Mouse (Mus musculus) E14TG2a.4 (cell line): Measurements from ENCODE around the gene 1810030O07Rik.
"Not testable (repeated sequence)": the region's sequence is repeated elsewhere in the genome, so short reads cannot be mapped to it uniquely, and the experiment has no call there.

Experiments
- H3K27me3 ChIP-seq: 2 replicates; pipeline ENCODE4 v1.6.1; 2014; ENCODE audit warnings: low read length, control low read depth; ENCODE audit not compliant: insufficient read depth
- H3K36me3 ChIP-seq: 2 replicates; pipeline ENCODE4 v1.6.1; 2014; ENCODE audit warnings: low read length, control low read depth; ENCODE audit not compliant: insufficient read depth
- H3K4me1 ChIP-seq: replicated peaks from 2 replicates; pipeline ENCODE4 v1.6.1; 2014; ENCODE audit warnings: low read depth, low read length, control low read depth
- H3K4me3 ChIP-seq: replicated peaks from 2 replicates; pipeline ENCODE4 v1.5.1; 2014; ENCODE audit warnings: mild to moderate bottlenecking, low read length
- H3K9me3 ChIP-seq: 2 replicates; pipeline ENCODE4 v1.6.1; 2014; ENCODE audit warnings: low read length, control low read depth
- CTCF ChIP-seq: conservative IDR thresholded peaks from 2 replicates; pipeline ENCODE4 v1.5.1; 2014; ENCODE audit warnings: low read length
- NANOG ChIP-seq: IDR thresholded peaks from 2 replicates; pipeline ENCODE4 v1.6.1; 2014; ENCODE audit warnings: borderline replicate concordance, low read length, mixed read lengths
- POU5F1 ChIP-seq: IDR thresholded peaks from 2 replicates; pipeline ENCODE4 v1.6.1; 2014; ENCODE audit warnings: low read length, borderline replicate concordance

1810030O07Rik gene

GRCm38 (mm10) chrX:12645531-12646304 lies 27.8 kb downstream of the 1810030O07Rik start:
- H3K4me1 ChIP-seq: no peaks in the 10 kb centered on the region
- H3K27me3 ChIP-seq: no peaks in the 10 kb centered on the region
- no peaks in the 10 kb centered on the region for H3K9me3 ChIP-seq
- H3K4me3 ChIP-seq: no peak overlapping the region
- TF ChIP-seq NANOG (no peak), POU5F1 (no peak), CTCF (no peak)
- H3K36me3 ChIP-seq: no peaks in the 10 kb centered on the region

GRCm38 (mm10) chrX:12644976-12645375 lies 28.5 kb downstream of the 1810030O07Rik start:
- no peaks in the 10 kb centered on the region for H3K9me3 ChIP-seq
- no peak for TF ChIP-seq CTCF
- TF ChIP-seq POU5F1: no peak
- no peak for TF ChIP-seq NANOG
- no peaks in the 10 kb centered on the region for H3K27me3 ChIP-seq
- H3K4me1 ChIP-seq: no peaks in the 10 kb centered on the region
- H3K4me3 ChIP-seq: no peak overlapping the region
- no peaks in the 10 kb centered on the region for H3K36me3 ChIP-seq

- H3K4me1 ChIP-seq: peaks cover 14% of the 10 kb centered on the region
- no peaks in the 10 kb centered on the region for H3K27me3 ChIP-seq
- no peak; the same call in 1 of the 2 replicates for TF ChIP-seq POU5F1
- no peaks in the 10 kb centered on the region for H3K36me3 ChIP-seq
- no peak overlapping the region for H3K4me3 ChIP-seq
- no peaks in the 10 kb centered on the region for H3K9me3 ChIP-seq
These were observed 48.3 kb downstream of the 1810030O07Rik start for GRCm38 (mm10) chrX:12625131-12625530.

- not testable (repeated sequence) for H3K4me3 ChIP-seq, H3K9me3 ChIP-seq, H3K27me3 ChIP-seq
- H3K4me1 ChIP-seq: peaks cover 34% of the 10 kb centered on the region
- H3K36me3 ChIP-seq: peaks cover 63% of the 10 kb centered on the region
These were observed 61.1 kb downstream of the 1810030O07Rik start for GRCm38 (mm10) chrX:12612360-12612759.

- no peak overlapping the region for H3K4me3 ChIP-seq
- no peaks in the 10 kb centered on the region for H3K9me3 ChIP-seq
- H3K4me1 ChIP-seq: peaks cover 34% of the 10 kb centered on the region
- no peaks in the 10 kb centered on the region for H3K27me3 ChIP-seq
- peak; percentile 35; the same call in 1 of the 2 replicates for TF ChIP-seq NANOG
- no peak for TF ChIP-seq POU5F1
- TF ChIP-seq CTCF: no peak
- peaks cover 72% of the 10 kb centered on the region for H3K36me3 ChIP-seq
These were observed 62.3 kb downstream of the 1810030O07Rik start for GRCm38 (mm10) chrX:12611211-12611610.

- not testable (repeated sequence) for H3K27me3 ChIP-seq, H3K4me3 ChIP-seq, H3K9me3 ChIP-seq
- Histone ChIP-seq H3K4me1 (peaks cover 34% of the 10 kb centered on the region), H3K36me3 (peaks cover 72% of the 10 kb centered on the region)
These were observed 62.9 kb downstream of the 1810030O07Rik start for GRCm38 (mm10) chrX:12610541-12610940.
